ENCODE assay signal across 8 mouse cellular contexts in genomic region chr15:80082661-80083275, GRCm38 (mm10). TPM values are rescaled to one million over a fixed set of nuclear protein-coding genes. Genes with fewer than 3 reads are reported as not detected.
DNase-seq lines count a peak whose midpoint lies in the region; ATAC-seq lines count a peak whose summit lies in the region.

No protein-coding gene starts in this region.

- peak; percentile 53 for ATAC-seq in embryonic facial prominence, embryonic 13.5 days (ENCODE audit: insufficient number of reproducible peaks, insufficient read depth, low FRiP score, low TSS enrichment, low read depth)
- peak; percentile 32; the same call in 1 of the 2 replicates for ATAC-seq in limb, embryonic 12.5 days (ENCODE audit: insufficient number of reproducible peaks, insufficient read depth, low FRiP score, low TSS enrichment, low read depth)
- no peak for ATAC-seq in stomach, embryonic 15.5 days (ENCODE audit: insufficient read depth, low FRiP score, low read depth)

- DNase-seq in embryo, embryonic 10.5 days (ENCODE audit: low spot score), result peak; percentile 56
- DNase-seq in embryo, embryonic 9.5 days (ENCODE audit: extremely low spot score), result no peak
- peak; percentile 54 for DNase-seq in 3T3-L1 (ENCODE audit: low read depth, low spot score)
- no peak for DNase-seq in cerebellum, postnatal 14 days
- DNase-seq in testis, postnatal 10 days (ENCODE audit: low spot score), result no peak

- peak overlapping the region; percentile 89 for H3K4me3 ChIP-seq in embryonic facial prominence, embryonic 13.5 days
- peak overlapping the region; percentile 82 for H3K4me3 ChIP-seq in limb, embryonic 12.5 days (replicated peaks)
- H3K4me3 ChIP-seq in stomach, embryonic 15.5 days (replicated peaks), result peak overlapping the region; percentile 70

- no peaks in the 10 kb centered on the region for H3K9me3 ChIP-seq in embryonic facial prominence, embryonic 13.5 days
- peaks cover 4% of the 10 kb centered on the region; the same call in 1 of the 2 replicates for H3K9me3 ChIP-seq in limb, embryonic 12.5 days
- no peaks in the 10 kb centered on the region for H3K9me3 ChIP-seq in stomach, embryonic 15.5 days

- peak overlapping the region; percentile 86 for H3K4me2 ChIP-seq in embryonic facial prominence, embryonic 13.5 days
- H3K4me2 ChIP-seq in limb, embryonic 12.5 days, result peak overlapping the region; percentile 89
- peak overlapping the region; percentile 74 for H3K4me2 ChIP-seq in stomach, embryonic 15.5 days

- peak overlapping the region; percentile 99 for H3K9ac ChIP-seq in embryonic facial prominence, embryonic 13.5 days
- H3K9ac ChIP-seq in limb, embryonic 12.5 days (replicated peaks), result peak overlapping the region; percentile 94
- H3K9ac ChIP-seq in stomach, embryonic 15.5 days, result peak overlapping the region; percentile 89

- H3K27me3 ChIP-seq in embryonic facial prominence, embryonic 13.5 days, result no peaks in the 10 kb centered on the region
- no peaks in the 10 kb centered on the region for H3K27me3 ChIP-seq in limb, embryonic 12.5 days
- H3K27me3 ChIP-seq in stomach, embryonic 15.5 days (replicated peaks), result no peaks in the 10 kb centered on the region

- H3K36me3 ChIP-seq in embryonic facial prominence, embryonic 13.5 days, result peaks cover 44% of the 10 kb centered on the region
- peaks cover 47% of the 10 kb centered on the region for H3K36me3 ChIP-seq in limb, embryonic 12.5 days
- H3K36me3 ChIP-seq in stomach, embryonic 15.5 days, result peaks cover 31% of the 10 kb centered on the region

- peaks cover 26% of the 10 kb centered on the region for H3K4me1 ChIP-seq in embryonic facial prominence, embryonic 13.5 days
- peaks cover 24% of the 10 kb centered on the region for H3K4me1 ChIP-seq in limb, embryonic 12.5 days (replicated peaks)
- peaks cover 23% of the 10 kb centered on the region for H3K4me1 ChIP-seq in stomach, embryonic 15.5 days

- under 1% methylated on average over 21 of the region's 21 CpGs for WGBS in embryonic facial prominence, embryonic 13.5 days
- WGBS in limb, embryonic 12.5 days, result under 1% methylated on average over 21 of the region's 21 CpGs
- WGBS in stomach, embryonic 15.5 days, result under 1% methylated on average over 21 of the region's 21 CpGs

- peak overlapping the region; percentile 92 for H3K27ac ChIP-seq in embryonic facial prominence, embryonic 13.5 days
- peak overlapping the region; percentile 93 for H3K27ac ChIP-seq in limb, embryonic 12.5 days
- peak overlapping the region; percentile 88 for H3K27ac ChIP-seq in stomach, embryonic 15.5 days

RNA-seq across cellular contexts. Expression of gene Syngr1, which starts 8.4 kb away (rescaled TPM):
- polyA plus RNA-seq in embryonic facial prominence, embryonic 13.5 days (2015; fragmentation: Nextera tagmentation; extraction: Ambion mirVana), result 7.0 and 8.7 TPM in 2 replicates
- 3.9 and 4.1 TPM in 2 replicates for polyA plus RNA-seq in limb, embryonic 12.5 days (2016; fragmentation: Nextera tagmentation; extraction: Ambion mirVana)
- polyA plus RNA-seq in stomach, embryonic 15.5 days (2015; fragmentation: Nextera tagmentation; extraction: Ambion mirVana), result 32.8 and 34.7 TPM in 2 replicates

RNA-seq across cellular contexts. Expression of gene Rpl3, which starts 8.9 kb away (rescaled TPM):
- 1,097 and 1,210 TPM in 2 replicates for polyA plus RNA-seq in embryonic facial prominence, embryonic 13.5 days (2015; fragmentation: Nextera tagmentation; extraction: Ambion mirVana)
- polyA plus RNA-seq in limb, embryonic 12.5 days (2016; fragmentation: Nextera tagmentation; extraction: Ambion mirVana), result 981 and 1,001 TPM in 2 replicates
- polyA plus RNA-seq in stomach, embryonic 15.5 days (2015; fragmentation: Nextera tagmentation; extraction: Ambion mirVana), result 883 and 1,069 TPM in 2 replicates

RNA-seq across cellular contexts. Expression of gene Tab1, which starts 50.2 kb away (rescaled TPM):
- 47.7 and 48.0 TPM in 2 replicates for polyA plus RNA-seq in embryonic facial prominence, embryonic 13.5 days (2015; fragmentation: Nextera tagmentation; extraction: Ambion mirVana)
- 49.2 and 49.3 TPM in 2 replicates for polyA plus RNA-seq in limb, embryonic 12.5 days (2016; fragmentation: Nextera tagmentation; extraction: Ambion mirVana)
- polyA plus RNA-seq in stomach, embryonic 15.5 days (2015; fragmentation: Nextera tagmentation; extraction: Ambion mirVana), result 29.5 and 33.2 TPM in 2 replicates

Comparison
In these comparisons a context has a peak if more than half of its experiments do, and no peak if none do; other contexts are left out.
1. DNase-seq: peak in embryo, embryonic 10.5 days (single experiment) and 3T3-L1 (single experiment); none in embryo, embryonic 9.5 days (single experiment), cerebellum, postnatal 14 days (0 of 2) and testis, postnatal 10 days (single experiment).
2. Peak in every context shown above with its lines, with median percentiles within 50 percentile points of each other: H3K27ac ChIP-seq, H3K4me2 ChIP-seq, H3K4me3 ChIP-seq and H3K9ac ChIP-seq.